Mouse (Mus musculus) limb, embryonic 13.5 days (tissue): Measurements from ENCODE around the gene Extl1. TPM values are rescaled to one million over a fixed set of nuclear protein-coding genes. Genes with fewer than 3 reads are reported as not detected.
"Not testable (repeated sequence)": the region's sequence is repeated elsewhere in the genome, so short reads cannot be mapped to it uniquely, and the experiment has no call there.

ENCODE experiments used
- ATAC-seq: fragments of 200-750 bp; cut with Nextera tagmentation; 2 replicates; pipeline ENCODE4 v1.8.0; 2017; ENCODE audit warnings: low read depth, moderate number of reproducible peaks, moderate TSS enrichment; ENCODE audit not compliant: low FRiP score
- H3K27ac ChIP-seq: fragments of 300-500 bp; sonication (generic); 2 replicates; pipeline ENCODE4 v1.5.1; 2015; ENCODE audit warnings: inconsistent platforms, mild to moderate bottlenecking, moderate library complexity
- H3K27me3 ChIP-seq: fragments of 300-500 bp; sonication (generic); 2 replicates; pipeline ENCODE4 v1.6.1; 2015; ENCODE audit warnings: mild to moderate bottlenecking, inconsistent platforms
- H3K36me3 ChIP-seq: fragments of 300-500 bp; sonication (generic); 2 replicates; pipeline ENCODE4 v1.6.1; 2015; ENCODE audit warnings: inconsistent platforms, mild to moderate bottlenecking, moderate library complexity
- H3K4me1 ChIP-seq: fragments of 300-500 bp; sonication (generic); 2 replicates; pipeline ENCODE4 v1.6.1; 2015; ENCODE audit warnings: inconsistent platforms
- H3K4me2 ChIP-seq: fragments of 300-500 bp; sonication (generic); replicated peaks from 2 replicates; pipeline ENCODE4 v1.6.1; 2015; ENCODE audit warnings: inconsistent platforms, mild to moderate bottlenecking, moderate library complexity
- H3K4me3 ChIP-seq: fragments of 300-500 bp; sonication (generic); 2 replicates; pipeline ENCODE4 v1.5.1; 2015; ENCODE audit warnings: moderate library complexity, mild to moderate bottlenecking, inconsistent platforms
- H3K9ac ChIP-seq: fragments of 300-500 bp; sonication (generic); 2 replicates; pipeline ENCODE4 v1.6.1; 2015; ENCODE audit warnings: mild to moderate bottlenecking, inconsistent platforms
- H3K9me3 ChIP-seq: fragments of 300-500 bp; sonication (generic); 2 replicates; pipeline ENCODE4 v1.6.1; 2016; ENCODE audit warnings: inconsistent platforms
- WGBS: fragments of 180-500 bp; shearing (Covaris S2); methylation state at CpG from one replicate; pipeline ENCODE4 v1.1.7; 2015; 5-methylcytosine and 5-hydroxymethylcytosine counted together
- polyA plus RNA-seq: library from polyadenylated mRNA; unstranded; fragments of >200 nt; fragmentation: Nextera tagmentation; extraction: Ambion mirVana; gene quantifications from 2 replicates; pipeline ENCODE4 v1.2.1, GENCODE M21; 2015

Extl1 gene
- 8.3 and 9.2 TPM in 2 replicates for polyA plus RNA-seq

DNA sequence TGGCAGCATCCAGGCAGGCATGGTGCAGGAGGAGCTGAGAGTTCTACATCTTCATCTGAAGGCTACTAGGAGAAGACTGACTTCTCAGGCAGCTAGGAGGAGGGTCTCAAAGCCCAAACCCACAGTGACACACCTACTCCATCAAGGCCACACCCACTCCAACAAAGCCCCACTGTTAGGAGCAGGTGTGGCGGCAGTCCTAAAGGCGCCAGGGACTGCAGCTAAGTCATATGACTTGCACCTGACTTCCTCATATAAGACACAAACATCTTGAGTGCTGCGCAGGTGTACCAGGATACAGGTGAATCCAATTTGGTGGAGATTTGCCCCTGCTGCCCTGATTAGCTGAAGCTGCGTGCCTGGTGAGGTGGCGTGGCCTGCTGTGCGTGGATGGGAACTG, at the start of gene Extl1:
TSS of gene Extl1 (minus strand) at position 101 of the 400 bp plus-strand sequence.
- not testable (repeated sequence) for ATAC-seq, H3K4me3 ChIP-seq
- 98% methylated on average over 2 of the region's 6 CpGs for WGBS

GRCm38 (mm10) chr4:134432686-134433360, 49.2 kb upstream of the Extl1 start:
- Histone ChIP-seq H3K9me3 (no peaks in the 10 kb centered on the region), H3K36me3 (no peaks in the 10 kb centered on the region), H3K4me3 (no peak overlapping the region), H3K4me2 (no peak overlapping the region), H3K27me3 (no peaks in the 10 kb centered on the region), H3K4me1 (peaks cover 14% of the 10 kb centered on the region), H3K9ac (no peak overlapping the region), H3K27ac (no peak overlapping the region)
- ATAC-seq = no peak
- 86% methylated on average over 15 of the region's 15 CpGs for WGBS

More for the DNA sequence above, at the start of gene Extl1:
- not testable (repeated sequence) for H3K9me3 ChIP-seq, H3K9ac ChIP-seq, H3K27me3 ChIP-seq, H3K4me2 ChIP-seq, H3K27ac ChIP-seq, H3K4me1 ChIP-seq, H3K36me3 ChIP-seq

DNA sequence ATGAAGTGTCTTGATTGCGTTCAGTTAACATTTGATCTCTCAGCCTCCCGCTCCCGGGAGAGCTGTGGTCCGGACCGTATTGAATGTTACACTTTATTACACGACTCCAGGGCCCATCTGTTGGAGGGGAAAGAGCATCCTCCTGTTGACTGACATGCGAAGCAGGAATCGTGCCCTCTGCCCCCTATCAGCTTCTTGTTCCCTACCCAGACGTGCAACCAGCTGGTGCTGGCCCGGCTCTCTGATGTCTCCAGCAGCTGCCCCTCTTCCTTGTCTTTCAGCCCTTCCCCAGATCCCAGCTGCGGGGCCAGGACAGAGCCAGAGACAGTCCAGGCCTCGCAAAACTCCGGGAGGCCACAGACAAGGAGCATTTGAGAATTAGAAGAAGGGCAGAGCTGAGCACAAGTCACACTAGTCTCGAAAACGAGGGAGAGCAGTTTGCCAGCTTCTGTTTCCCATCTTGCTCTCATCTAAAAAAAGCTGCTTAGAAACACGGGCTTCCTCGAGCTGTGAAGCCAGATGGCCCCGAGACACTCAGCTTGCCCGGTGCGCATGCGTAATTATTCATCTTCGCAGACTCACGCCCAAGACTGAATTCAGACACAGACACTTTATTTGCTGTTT, 46.8 kb upstream of the Extl1 start:
- H3K27ac ChIP-seq = peak overlapping the region; percentile 52
- H3K27me3 ChIP-seq = no peaks in the 10 kb centered on the region
- ATAC-seq = peak; percentile 87
- peak overlapping the region; percentile 48 for H3K4me2 ChIP-seq
- 19% methylated on average over 23 of the region's 23 CpGs for WGBS
- H3K36me3 ChIP-seq = peaks cover 15% of the 10 kb centered on the region
- H3K4me3 ChIP-seq = no peak overlapping the region; the same call in 1 of the 2 replicates
- peak overlapping the region; percentile 56 for H3K9ac ChIP-seq
- H3K4me1 ChIP-seq = peaks cover 14% of the 10 kb centered on the region
- H3K9me3 ChIP-seq = no peaks in the 10 kb centered on the region

- Histone ChIP-seq H3K4me3 (no peak overlapping the region), H3K9me3 (no peaks in the 10 kb centered on the region), H3K27ac (no peak overlapping the region), H3K9ac (no peak overlapping the region), H3K4me1 (peaks cover 5% of the 10 kb centered on the region), H3K27me3 (no peaks in the 10 kb centered on the region), H3K4me2 (no peak overlapping the region), H3K36me3 (peaks cover 51% of the 10 kb centered on the region)
- no peak for ATAC-seq
- WGBS = 68% methylated on average over 7 of the region's 7 CpGs
These were observed 41.4 kb upstream of the Extl1 start for GRCm38 (mm10) chr4:134425088-134425487.

DNA sequence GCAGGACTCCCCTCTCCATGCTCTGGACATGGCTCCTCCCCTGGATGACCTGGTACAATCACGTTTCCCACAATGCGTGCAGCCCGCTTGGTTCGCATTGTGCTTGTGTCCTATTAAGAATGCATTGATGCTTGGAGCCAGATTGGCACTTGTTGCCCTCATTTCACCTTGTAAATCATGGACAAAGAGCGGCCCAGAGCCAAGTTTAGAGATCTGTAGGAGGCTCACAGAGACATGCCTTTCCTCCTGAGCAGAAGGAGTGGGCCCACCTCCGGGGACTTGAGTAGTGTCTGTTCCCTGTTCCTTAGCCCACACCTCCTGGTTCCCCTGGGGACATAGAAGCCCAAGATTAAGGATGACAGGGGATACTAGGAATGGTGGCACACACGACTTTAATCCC, 40.3 kb upstream of the Extl1 start:
- Histone ChIP-seq H3K4me2 (no peak overlapping the region), H3K27me3 (no peaks in the 10 kb centered on the region), H3K9ac (no peak overlapping the region), H3K36me3 (peaks cover 54% of the 10 kb centered on the region), H3K4me1 (no peaks in the 10 kb centered on the region), H3K4me3 (no peak overlapping the region), H3K9me3 (no peaks in the 10 kb centered on the region), H3K27ac (no peak overlapping the region)
- no peak for ATAC-seq
- 86% methylated on average over 7 of the region's 7 CpGs for WGBS

DNA sequence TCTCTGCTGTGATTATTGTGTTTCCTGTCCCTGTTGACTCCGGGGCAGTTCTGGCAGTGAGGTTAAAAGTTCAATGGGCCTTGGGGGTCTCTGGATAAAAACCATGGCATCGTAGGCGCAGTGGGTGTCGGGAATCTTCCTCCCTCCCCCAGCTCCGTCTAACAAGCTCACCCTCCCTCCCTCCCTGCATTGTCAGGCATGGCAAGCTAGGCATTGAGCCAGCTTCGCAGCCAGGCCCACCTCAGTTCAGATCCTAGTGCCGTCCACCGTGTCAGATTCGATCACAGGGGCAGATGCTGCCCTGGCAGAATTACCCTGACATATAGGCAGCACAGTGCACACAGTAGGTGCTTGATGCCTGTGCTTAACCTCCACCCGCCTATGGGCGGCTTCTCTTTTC, 38.3 kb upstream of the Extl1 start:
- peaks cover 69% of the 10 kb centered on the region for H3K36me3 ChIP-seq
- no peaks in the 10 kb centered on the region for H3K9me3 ChIP-seq
- 69% methylated on average over 11 of the region's 11 CpGs for WGBS
- no peak overlapping the region for H3K4me2 ChIP-seq
- no peak for ATAC-seq
- no peak overlapping the region for H3K27ac ChIP-seq
- no peak overlapping the region for H3K4me3 ChIP-seq
- no peak overlapping the region for H3K9ac ChIP-seq
- H3K27me3 ChIP-seq = no peaks in the 10 kb centered on the region
- peaks cover under 1% of the 10 kb centered on the region; the same call in 1 of the 2 replicates for H3K4me1 ChIP-seq

DNA sequence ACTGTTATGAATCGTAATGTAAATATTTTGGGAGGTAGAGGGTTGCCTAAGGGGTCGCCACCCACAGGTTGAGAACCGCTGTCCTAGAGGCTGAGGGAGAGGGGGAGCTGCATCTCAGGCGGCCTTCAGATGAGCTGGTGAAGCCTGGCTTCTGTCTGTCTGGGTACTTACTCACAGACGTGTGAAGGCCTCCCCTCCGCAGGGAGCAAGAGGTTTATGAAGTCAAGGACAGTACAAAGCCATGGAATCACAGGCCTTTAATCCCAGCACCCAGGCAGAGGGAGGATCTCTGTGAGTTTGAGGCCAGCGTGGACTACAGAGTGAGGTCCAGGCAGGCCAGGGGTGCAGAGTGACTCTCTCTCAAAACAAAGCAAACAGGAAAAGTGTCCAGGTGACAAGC, 33.5 kb upstream of the Extl1 start:
- Histone ChIP-seq H3K36me3 (peaks cover 53% of the 10 kb centered on the region), H3K4me3 (no peak overlapping the region), H3K27ac (no peak overlapping the region), H3K9me3 (no peaks in the 10 kb centered on the region), H3K9ac (no peak overlapping the region), H3K4me1 (peaks cover 9% of the 10 kb centered on the region; the same call in 1 of the 2 replicates), H3K4me2 (no peak overlapping the region), H3K27me3 (no peaks in the 10 kb centered on the region)
- no peak for ATAC-seq
- WGBS = 67% methylated on average over 7 of the region's 7 CpGs

- WGBS = 71% methylated on average over 15 of the region's 15 CpGs
These were observed 33.0 kb upstream of the Extl1 start for GRCm38 (mm10) chr4:134416602-134417001.

DNA sequence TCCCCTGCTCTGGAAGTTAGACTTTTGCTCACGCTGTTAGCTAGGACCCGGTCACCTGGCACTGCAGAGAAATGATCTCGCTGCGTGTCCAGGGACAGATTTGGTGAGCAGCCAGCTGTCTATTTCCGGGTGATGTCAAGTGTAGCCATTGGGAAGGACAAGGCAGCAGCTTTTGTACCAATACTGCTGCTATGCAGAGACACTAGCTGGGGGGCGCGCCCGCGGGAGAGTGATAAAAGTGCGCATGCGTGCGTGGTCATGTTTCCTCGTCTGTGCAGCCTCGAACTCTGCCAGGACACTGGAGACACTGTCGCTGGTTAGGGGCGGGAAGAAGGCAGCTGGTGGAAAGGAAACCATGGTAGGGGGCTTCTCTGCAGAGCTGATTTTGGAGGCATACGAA, 32.5 kb upstream of the Extl1 start:
- H3K4me1 ChIP-seq = peaks cover 9% of the 10 kb centered on the region; the same call in 1 of the 2 replicates
- no peak overlapping the region for H3K4me3 ChIP-seq
- H3K9ac ChIP-seq = no peak overlapping the region
- no peak for ATAC-seq
- no peak overlapping the region for H3K4me2 ChIP-seq
- no peaks in the 10 kb centered on the region for H3K9me3 ChIP-seq
- no peak overlapping the region for H3K27ac ChIP-seq
- WGBS = 82% methylated on average over 17 of the region's 17 CpGs
- no peaks in the 10 kb centered on the region for H3K27me3 ChIP-seq
- H3K36me3 ChIP-seq = peaks cover 57% of the 10 kb centered on the region

More at GRCm38 (mm10) chr4:134416602-134417001, 33.0 kb upstream of the Extl1 start:
- H3K4me1 ChIP-seq = peaks cover 9% of the 10 kb centered on the region; the same call in 1 of the 2 replicates
- H3K36me3 ChIP-seq = peaks cover 56% of the 10 kb centered on the region
- no peak overlapping the region for H3K4me2 ChIP-seq
- H3K4me3 ChIP-seq = no peak overlapping the region
- H3K9ac ChIP-seq = no peak overlapping the region
- no peaks in the 10 kb centered on the region for H3K27me3 ChIP-seq
- no peaks in the 10 kb centered on the region for H3K9me3 ChIP-seq
- ATAC-seq = no peak
- no peak overlapping the region for H3K27ac ChIP-seq

GRCm38 (mm10) chr4:134409286-134409685, 25.6 kb upstream of the Extl1 start:
- Histone ChIP-seq H3K4me1 (no peaks in the 10 kb centered on the region), H3K4me2 (no peak overlapping the region), H3K4me3 (no peak overlapping the region), H3K27ac (no peak overlapping the region), H3K9me3 (peaks cover 7% of the 10 kb centered on the region; the same call in 1 of the 2 replicates), H3K9ac (no peak overlapping the region), H3K36me3 (peaks cover 41% of the 10 kb centered on the region), H3K27me3 (no peaks in the 10 kb centered on the region)
- WGBS = 70% methylated on average over 5 of the region's 5 CpGs
- no peak for ATAC-seq

- H3K27me3 ChIP-seq = no peaks in the 10 kb centered on the region
- H3K4me2 ChIP-seq = no peak overlapping the region
- no peak overlapping the region for H3K27ac ChIP-seq
- WGBS = 66% methylated on average over 7 of the region's 7 CpGs
- no peak overlapping the region for H3K4me3 ChIP-seq
- no peak for ATAC-seq
- peaks cover 19% of the 10 kb centered on the region for H3K4me1 ChIP-seq
- no peaks in the 10 kb centered on the region for H3K9me3 ChIP-seq
- H3K36me3 ChIP-seq = peaks cover 15% of the 10 kb centered on the region; the same call in 1 of the 2 replicates
- H3K9ac ChIP-seq = no peak overlapping the region
These were observed 20.1 kb upstream of the Extl1 start for GRCm38 (mm10) chr4:134403721-134404120.

DNA sequence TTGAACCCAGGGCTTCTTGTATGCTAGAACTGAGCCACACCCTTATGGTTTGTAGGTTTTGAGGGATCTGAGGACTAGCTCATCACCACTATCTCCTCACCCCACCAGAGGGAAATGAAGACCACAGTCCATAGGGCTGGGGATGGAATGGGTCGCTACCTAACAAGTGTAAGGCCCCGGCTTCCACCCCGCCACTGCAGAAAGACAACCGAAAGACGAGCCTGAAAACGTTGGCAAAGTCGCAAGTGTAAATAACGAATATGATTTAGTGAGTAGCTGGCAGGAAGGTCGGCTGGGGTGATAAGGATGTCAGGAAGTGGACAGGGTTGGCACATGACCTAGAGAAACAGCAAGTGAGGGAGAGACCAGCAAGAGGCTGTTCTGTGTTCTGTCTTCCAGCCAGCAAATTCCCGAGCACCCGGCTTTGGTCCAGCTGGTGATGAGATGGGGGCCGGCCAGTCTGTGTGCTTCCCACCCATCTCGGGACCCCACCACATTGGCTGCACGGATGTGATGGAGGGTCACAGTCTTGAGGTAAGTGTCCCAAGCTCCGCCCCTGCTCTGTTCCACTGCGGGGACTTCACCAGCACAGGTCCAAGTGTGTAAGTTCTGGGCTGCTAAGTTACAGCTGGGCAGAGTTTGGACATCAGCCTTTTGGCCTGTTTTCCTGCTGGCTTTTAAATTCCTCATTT, 19.1 kb upstream of the Extl1 start:
- Histone ChIP-seq H3K27ac (no peak overlapping the region), H3K4me3 (no peak overlapping the region), H3K4me2 (no peak overlapping the region), H3K36me3 (peaks cover 15% of the 10 kb centered on the region; the same call in 1 of the 2 replicates), H3K4me1 (peaks cover 21% of the 10 kb centered on the region), H3K9ac (no peak overlapping the region), H3K9me3 (no peaks in the 10 kb centered on the region), H3K27me3 (no peaks in the 10 kb centered on the region)
- no peak for ATAC-seq
- 69% methylated on average over 16 of the region's 16 CpGs for WGBS
